Mouse (Mus musculus): ENCODE data around the gene Grk3.

The Grk3 gene

DNA sequence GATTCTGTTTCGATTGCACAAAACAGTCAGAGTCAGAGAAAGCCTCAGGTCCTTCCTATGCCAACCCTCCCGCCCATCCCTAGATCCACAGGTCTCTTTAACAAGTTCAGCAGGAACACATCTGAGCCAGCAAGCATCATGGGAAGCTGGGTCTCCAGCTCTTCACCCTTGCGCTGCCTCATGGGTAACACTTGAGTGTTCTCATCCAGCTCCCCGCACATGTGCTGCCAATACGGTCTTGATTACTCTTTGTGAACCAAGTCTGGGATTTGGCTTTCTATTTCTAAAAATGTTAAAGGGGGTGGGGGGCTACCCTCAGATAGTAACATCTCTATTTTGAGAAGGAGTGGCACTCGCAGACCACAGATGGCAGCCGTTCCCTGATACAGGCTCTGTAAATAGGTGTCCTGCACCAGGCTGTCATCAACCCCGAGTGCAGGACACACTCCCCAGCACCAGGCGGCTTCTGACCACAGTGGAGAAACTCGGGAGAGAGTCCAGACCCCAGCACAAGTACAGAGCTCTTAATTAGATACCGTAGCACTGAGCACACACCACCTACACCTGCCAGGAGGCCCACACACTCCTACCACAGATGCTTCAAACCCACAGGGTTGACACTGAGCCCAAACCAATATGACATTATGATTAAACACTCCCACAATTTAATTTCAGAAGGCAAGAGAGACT, 82.6 kb downstream of the Grk3 start:
- no peak for DNase-seq

DNA sequence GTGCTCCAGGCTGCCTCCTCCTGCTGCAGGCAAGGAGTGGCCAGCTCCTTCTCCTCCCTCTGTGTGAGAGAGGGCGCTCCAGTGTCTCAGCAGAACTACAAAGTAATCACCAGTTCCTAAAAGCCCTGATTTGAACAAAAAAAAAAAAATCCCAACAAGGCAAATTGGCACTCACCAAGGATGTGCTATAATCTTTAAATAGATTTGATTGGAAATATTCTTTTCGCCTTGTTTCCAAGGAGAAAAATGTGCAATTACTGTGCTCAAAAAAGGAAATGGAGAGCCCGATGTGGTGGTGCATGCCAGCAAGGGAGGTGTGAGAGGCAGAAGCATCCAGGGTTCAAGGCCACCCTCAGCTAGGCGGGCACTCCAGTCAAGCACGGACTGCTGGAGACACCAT, 83.7 kb downstream of the Grk3 start:
- DNase-seq: no peak

DNA sequence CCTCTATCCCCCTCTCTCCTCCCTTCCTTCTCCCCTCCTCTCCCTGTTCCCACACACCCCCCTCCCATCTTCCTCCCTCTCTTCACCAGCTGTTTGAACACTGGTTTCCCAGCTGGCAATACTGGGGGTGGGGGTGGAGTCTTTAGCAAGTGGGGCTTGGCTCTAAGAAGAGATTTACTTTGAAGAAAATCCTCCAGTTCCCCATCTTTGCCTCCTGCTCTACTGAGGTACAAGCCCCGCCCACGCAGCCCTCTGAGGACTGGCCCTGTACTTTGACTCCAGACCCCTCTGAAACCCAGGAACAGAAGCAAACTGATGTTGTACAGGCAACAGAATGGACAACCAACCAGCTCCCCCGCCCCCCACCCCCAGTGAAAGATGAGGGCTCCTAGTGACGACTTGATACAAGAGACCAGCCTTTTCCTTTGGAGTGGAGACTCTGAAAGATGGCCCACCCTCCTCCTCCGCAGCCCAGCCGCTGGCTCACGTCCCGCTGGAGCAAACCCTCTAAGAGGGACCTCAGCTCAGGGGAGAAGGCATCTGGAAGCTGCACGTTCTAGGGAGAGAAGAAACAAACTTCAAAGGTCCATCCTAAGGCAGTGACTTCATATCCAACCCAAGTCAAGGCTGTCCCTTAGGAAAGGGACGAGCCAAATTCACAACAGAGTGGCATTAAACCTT, 87.2 kb downstream of the Grk3 start:
- DNase-seq: no peak

DNA sequence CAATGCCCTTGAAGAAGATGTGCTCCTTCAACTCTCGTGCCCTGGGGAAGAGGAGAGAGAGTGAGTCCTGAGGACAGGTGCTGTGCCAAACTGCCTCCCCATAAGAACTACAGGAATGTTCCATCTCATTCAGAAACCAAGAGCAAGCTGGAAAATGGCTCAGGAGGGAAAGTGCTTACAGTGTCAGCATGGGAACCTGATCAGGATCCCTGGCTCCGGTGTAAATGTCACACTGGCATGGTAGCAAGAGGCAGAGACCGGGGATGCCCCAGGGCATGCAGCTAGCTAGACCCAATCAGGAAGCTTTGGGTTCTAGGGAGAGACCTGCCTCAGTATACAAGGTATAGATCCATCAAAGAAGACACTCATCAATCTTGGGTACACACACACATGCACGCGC, 90.2 kb downstream of the Grk3 start:
- DNase-seq: no peak

DNA sequence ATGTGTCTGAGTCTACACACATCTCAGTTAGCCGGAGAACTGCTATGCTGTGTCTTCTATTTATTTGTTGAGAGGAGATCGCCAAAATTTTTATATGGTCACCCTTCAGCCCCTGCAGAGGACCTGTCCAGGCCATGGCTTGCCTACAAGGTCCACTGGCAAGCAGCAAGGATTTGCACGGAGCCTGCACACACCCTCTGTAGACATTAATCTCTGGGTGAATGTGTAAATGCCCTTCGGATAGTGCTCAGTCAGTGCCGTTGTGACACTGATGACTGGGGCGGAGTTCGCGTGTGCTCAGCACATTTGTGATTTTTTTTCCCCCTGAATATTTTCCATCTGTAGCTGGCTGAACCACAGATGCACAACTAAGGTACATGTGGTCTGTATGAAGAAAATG, 90.8 kb downstream of the Grk3 start:
- no peak for DNase-seq

DNA sequence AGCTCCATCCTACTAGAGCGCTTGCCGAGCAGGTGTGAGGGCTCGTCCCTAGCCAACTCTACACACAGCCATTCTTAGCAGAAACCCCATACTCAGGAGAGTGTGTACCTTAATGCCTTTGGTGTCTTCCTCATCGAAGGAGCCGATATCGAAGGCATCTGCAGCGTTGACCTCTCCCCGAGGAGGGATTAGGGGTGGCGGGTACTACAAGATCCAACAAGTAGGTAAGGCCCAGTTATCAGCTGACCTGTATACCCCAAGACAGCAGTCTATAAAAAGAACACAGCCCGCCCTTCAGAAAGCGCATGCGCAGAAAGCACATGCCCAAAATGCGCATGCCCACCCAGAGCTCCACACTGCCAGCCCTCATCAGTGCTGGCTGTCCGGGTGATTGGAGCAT, 91.8 kb downstream of the Grk3 start:
- DNase-seq: no peak

DNA sequence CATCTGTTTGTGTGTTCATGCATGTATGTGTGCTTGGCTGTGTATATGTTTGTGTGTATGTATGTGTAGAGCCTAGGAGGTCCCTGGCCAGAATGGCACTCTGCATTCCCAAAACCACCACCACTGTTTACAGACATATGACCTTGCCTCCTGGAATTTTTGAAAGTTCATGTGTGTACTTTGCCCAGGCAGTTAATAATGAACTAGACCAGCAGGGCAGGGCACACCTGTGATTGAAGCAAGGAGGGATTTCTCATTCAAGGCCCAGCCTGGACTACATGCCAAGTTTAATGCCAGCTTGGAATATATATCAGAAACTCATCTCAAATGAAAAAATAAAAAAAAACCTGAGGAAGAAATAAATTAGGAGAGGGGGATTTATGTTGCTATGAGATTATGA, 93.7 kb downstream of the Grk3 start:
- DNase-seq: no peak

DNA sequence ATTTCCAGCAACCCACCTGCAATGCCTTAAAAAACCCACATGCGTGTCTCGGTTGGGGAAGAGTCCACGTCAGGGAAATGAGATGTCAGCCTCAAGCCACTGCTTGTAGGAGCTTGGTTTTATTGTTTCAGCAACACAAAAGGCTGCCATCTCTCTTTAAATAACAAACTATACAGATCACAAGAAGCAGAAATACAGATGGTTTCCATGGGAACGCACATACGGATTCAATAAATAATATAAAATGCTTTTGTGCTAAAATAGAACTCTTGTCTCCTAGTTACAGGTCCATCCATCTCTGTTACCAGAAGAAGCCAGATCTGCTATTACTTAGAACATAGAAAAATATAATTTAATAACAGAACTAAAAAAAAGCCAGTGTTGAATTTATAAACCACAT, 105.2 kb downstream of the Grk3 start:
- no peak for DNase-seq

DNA sequence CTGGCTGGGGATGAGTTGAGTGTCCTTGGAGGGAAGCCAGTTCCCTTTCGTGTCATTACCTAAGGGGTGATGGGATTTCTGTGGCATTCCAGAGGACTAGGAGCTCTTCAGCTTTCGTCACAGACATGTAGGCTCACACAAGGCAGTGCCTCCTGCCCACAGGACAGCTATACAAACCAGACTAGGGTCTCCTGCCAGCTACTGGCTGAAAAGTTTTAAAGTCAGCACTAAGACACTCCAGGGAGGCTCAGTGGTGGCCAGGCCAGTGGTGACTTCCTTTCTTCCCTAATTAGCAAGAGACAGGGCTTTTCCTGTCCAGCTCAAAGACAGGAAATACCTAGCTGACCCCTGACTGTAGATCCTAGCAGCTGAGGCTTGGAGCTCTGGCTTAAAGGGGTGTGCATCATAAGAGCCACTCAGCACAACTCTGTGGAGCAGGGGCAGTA, 107.4 kb downstream of the Grk3 start:
- no peak for DNase-seq

DNA sequence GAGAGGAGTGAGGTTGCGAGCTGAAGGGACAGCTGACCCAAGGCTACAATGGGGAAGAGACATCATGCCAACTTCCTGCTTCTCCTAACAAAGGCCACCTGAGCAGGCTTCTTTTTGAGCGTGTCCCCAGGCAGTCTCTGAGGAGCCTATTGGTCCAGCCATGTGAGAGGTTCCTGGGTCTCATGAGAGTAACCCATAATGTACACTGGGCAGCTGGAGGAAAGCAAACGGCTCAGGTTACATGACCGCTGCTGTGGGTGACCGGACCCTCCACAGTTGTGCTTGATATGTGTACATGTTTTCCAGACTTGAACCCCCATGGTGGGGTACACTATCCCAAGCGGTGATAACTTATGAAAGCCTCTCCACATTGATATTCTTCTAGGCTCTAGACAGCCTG, 108.1 kb downstream of the Grk3 start:
- no peak for DNase-seq

DNA sequence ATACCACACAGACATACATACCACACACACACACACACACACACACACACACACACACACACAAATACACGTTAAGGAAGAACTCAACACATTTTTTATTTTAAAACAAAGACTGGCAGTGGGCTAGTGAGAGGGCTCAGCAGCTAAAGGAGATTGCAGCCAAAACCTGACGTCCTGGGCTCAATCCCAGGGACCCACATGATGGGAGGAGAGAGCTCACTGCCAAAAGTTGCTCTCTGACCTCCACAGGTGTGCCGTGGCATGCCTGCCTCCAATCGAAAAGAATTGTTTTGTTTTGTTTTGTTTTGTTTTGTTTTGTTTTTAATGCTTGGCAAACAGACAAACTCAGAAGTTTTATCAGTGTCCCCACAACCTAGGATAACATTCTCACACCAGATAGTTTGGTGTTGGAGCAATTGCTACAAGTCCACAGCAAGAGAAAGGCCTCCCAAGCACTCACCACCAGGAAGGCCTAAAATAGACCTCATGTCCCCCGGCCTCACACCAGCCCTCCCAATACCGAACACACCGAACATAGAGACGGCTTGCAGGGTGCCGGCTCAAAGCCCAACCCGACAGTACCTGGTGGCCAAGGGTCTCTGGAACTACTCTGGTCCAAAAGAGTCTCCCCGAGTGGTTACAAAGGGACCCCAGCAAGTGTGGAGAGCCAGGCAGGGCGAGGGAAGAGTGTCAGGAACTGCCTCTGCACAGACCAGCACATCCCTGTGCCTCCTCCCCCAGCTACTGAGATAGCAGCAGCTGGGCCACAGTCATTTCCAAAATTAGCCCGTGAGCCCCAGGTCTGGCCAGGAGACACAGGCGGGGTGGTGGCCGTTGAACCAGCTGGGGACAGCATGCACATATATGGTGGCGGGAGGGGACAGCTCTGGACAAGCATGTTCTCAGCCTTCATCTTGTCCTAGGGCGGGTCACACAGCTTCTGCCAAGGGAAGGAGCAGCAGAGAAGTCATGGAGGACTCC, 119.6 kb downstream of the Grk3 start, which contains the start of gene Myo18b:
TSS of gene Myo18b (minus strand) at position 689 of the 981 bp plus-strand sequence.
- no peak for DNase-seq

DNA sequence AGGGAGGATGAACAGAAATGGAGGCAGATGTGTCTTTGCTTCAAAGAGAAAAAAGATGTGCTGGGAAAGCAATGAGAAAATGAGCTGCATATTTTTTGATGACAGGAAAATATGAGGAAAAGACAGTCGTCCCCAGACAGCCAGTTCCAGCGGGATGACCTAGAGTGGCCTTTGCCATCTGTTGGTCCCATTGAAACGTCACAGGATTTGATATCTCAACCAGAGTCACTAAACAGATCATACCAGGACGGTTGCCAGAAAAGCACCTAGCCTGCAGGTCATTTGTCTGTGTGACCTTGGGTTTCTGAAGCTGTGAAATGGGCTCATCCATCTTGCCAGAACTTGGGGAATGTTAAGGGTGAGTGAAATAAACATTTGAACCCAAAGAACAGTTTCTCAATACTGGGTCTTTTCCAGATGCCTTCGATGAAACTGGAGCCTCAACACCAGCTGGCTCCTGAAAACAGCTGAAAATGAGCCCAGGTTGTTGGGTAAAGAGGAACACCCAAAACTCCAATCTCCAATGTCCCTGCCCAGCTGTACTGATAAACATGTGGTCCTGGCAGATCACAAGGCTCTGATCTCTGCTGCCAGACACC, 122.0 kb downstream of the Grk3 start:
- DNase-seq: no peak

DNA sequence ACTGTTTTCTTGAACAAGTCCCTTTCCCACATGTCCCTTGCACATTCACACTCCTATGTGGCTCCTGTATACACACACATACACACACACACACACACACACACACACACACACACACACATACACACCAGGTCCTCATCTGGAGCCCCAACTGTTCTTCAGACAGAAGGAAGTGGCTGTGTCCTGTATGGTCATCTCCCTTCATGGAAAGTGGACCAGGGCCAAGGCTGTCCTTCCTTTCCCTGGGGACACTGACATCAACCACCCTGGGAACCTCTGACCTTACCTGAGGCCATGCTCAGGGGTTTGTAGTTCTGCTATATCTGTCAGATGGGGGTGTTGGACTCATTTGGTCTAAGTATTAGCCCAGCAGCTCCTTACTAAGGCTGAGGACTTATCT, 123.2 kb downstream of the Grk3 start:
- no peak for DNase-seq

DNA sequence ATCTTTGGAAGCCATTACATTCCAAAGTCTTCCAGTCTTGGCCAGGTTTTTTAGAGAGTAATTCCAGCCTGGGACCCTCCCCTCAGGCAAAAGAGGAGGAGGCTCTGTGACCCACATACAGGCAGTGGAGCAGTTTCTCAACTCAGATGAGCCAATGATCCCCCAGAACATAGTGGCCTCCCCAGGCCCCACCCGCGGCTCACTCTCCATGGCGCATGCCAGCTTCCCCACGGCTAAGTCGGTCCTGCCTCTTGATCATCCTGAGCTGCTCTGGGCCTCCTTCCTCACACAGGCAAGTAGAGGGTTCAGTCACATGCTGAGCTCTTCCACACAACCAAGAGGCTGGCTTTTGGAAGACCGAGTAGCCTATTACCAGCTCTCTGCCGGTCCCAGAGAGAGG, 126.9 kb downstream of the Grk3 start:
- no peak for DNase-seq

DNA sequence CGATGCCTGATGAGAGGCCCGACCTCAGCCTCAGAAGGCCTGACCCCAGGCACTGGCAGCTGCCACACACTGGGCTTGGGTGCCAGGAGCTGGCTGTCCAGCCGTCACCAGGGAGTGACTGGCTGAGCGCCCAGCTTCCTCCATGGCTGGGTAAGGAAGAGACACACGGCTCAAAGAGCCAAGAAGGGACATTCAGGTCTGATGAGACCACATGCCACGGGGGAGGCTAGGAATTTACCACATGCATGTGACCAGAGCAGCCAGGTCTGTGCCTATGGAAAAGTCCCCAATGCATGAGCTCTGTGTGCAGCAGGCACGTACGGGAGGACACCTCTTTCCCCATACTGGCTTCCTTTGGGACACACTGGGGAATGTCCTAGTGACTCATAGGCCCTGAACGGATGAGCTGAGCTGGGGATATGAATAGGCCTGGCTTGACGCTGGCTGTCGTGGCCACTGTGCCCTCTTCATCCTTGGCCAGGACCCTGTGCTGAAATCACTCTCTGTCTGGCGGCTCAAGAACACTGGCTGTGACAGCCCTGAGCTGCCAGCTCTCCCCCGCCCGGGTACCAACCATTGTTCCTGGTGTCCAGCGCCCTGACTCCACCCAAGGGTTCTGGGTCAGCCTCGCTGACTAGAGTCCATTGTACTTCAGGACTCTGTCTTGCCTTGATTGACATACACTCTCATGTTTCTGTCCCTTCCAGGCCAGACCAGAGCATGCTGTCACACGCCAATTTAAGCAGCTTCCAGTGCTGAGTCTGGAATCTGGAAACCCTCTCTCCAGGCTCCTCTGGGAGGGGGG, 128.7 kb downstream of the Grk3 start:
- DNase-seq: peak; percentile 58 to 68

DNA sequence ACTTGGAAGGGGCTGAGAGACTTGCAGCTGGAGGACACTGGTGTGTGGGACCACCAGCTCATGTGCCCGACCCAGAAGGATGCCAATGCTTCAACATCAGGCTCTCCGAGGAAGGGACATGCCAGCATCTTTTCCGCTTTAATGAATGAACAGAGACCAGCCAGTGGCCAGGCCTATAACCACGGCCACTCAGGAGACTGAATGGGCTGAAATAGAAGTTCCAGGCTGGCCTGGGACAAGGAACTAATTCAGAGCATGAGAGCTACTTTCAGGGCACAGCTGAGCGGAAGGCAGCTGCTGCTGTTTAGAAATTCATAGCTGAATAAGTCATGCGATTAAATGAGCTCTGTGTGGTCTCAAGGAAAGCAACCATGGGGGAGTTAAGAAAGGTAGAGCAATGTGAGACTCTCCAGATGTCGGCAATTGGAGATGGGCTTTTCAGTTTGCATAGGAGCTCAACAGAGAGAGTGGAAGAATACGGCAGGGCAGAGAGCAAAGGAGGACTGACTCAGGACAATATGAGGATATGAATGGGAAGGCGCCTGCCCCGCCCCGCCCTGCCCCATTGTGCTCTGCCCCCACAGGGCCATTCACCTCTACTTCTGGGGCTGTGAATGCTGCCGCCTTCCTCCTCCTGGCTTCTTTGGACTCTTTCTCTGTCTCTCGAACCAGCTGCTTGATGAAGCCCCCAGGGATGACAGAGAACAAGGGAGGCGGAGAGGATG, 138.0 kb downstream of the Grk3 start:
- no peak for DNase-seq

DNA sequence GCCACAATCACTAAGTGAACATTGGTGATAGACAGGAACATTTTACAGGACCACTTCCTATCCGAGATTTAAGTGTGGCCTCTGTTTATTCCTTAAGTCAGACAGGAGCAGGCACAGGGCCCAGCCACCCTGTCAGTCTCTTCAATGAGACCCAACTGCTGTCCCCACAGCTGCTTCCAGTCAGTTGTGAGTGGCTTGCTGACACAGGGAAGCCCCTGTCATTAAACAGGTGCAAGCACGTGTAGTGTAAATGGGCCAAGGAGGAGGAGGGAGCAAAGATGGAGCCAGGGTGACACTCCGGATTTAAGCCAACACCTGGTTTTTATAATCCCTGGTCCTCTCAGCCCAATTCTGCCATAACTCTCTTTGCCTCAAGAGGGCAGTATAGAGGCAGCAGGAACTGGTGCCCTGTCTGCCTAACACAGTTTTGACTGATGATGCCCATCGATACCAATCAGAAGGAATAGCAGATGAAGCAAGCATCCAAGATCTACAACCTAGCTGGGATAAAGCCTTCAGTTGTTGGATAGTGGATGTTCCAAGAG, 138.7 kb downstream of the Grk3 start:
- DNase-seq: peak; percentile 70 to 71

DNA sequence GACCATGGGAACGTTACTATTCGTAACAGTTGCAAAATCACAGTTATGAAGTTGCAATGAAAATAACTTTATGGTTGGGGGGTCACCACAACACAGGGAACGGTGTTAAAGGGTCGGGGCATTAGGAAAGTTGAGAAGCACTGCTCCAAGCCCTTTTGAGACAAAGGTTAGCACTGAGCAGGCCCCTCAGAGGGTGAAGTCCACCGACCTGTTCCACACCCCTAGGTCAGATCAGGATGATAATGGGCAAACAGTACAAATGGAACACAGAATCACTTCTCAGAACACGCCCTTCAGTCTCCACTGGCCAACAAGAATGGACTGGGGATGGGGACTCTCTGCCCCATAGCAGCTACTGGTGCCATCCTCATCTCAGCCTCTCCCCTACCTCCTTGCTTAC, 142.6 kb downstream of the Grk3 start:
- no peak for DNase-seq

DNA sequence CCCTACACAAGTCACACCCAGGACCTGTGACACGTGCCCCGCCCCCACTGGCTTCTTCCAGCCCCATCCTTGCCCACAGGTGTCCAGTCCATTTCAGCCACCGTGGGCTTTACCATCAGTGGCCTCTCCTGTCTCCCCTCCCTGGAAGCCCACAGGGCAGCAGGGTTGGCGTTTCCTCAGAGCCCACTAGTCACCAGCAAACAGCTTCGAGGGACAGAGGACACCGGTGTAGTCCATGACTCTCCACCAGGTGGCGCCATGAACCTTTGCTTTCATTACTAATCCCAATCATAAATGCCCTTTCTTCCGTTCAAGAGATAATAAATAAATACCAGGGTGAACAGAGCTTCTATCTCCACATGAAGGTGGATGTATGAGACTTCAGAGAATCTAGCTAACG, 144.9 kb downstream of the Grk3 start:
- peak; percentile 77 to 83 for DNase-seq

DNA sequence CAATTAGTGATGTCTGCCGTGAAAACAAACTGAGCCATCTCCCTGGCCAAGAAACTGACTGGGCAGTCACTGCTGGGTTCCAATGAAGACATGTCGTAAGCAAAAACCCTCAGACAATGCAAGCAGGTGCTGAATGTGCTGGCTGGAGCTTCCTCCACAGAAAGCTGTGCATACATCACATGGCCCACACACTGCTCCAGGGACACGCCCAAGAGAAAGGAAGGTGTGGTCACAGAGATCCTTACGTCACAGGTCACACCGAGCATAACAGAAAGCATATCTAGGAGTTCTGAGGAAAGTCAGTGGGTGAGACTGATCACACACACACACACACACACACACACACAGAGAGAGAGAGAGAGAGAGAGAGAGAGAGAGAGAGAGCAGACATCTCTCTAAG, 147.0 kb downstream of the Grk3 start:
- no peak for DNase-seq

DNA sequence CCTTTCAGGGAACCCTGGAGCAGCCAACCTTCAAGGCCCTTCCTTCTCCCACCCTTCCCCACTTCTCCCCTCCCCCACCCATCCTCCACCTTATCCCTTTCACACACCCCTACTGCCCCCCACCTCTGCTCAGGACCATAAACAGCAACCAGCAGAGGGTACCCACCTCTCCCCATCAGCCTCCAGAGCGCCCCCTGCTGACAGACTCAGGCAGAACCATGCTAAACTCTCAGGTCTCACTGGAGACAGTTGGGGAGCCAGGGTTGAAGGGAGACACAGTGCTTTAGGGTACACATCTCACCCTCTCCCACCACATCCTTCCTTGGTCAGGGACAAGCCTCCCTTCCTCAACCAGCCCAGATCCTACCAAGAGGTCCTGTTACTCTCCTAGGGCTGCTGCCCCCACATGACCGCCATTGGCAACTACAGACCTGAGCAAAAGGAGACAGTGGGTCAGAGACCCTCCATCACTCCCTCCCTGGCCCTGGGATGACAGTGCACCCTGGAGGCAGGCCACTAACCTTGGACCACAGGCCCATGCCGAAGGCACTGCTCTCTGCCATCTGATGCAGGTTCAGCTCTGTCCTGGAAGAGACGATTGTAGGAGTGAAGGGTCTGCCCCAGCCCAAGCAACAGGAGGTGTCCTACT, 150.7 kb downstream of the Grk3 start:
- DNase-seq: peak; percentile 51 to 60
